Mouse (Mus musculus) hindbrain, embryonic 12.5 days (tissue): ENCODE results near the gene Snx20. TPM values are rescaled to one million over a fixed set of nuclear protein-coding genes. Genes with fewer than 3 reads are reported as not detected.
"Not testable (repeated sequence)": the region's sequence is repeated elsewhere in the genome, so short reads cannot be mapped to it uniquely, and the experiment has no call there.

Experiments used
- ATAC-seq: fragments of 200-750 bp; cut with Nextera tagmentation; 2 replicates; pipeline ENCODE4 v1.8.0; 2017; ENCODE audit warnings: moderate TSS enrichment; ENCODE audit not compliant: low FRiP score
- H3K27ac ChIP-seq: fragments of 300-500 bp; sonication (generic); 2 replicates; pipeline ENCODE4 v1.5.1; 2016; ENCODE audit warnings: mild to moderate bottlenecking
- H3K27me3 ChIP-seq: fragments of 300-500 bp; sonication (generic); 2 replicates; pipeline ENCODE4 v1.6.1; 2016; ENCODE audit warnings: mild to moderate bottlenecking
- H3K36me3 ChIP-seq: fragments of 300-500 bp; sonication (generic); 2 replicates; pipeline ENCODE4 v1.6.1; 2016; ENCODE audit warnings: mild to moderate bottlenecking
- H3K4me1 ChIP-seq: fragments of 300-500 bp; sonication (generic); 2 replicates; pipeline ENCODE4 v1.6.1; 2016
- H3K4me2 ChIP-seq: fragments of 300-500 bp; sonication (generic); replicated peaks from 2 replicates; pipeline ENCODE4 v1.6.1; 2016; ENCODE audit warnings: mild to moderate bottlenecking
- H3K4me3 ChIP-seq: fragments of 300-500 bp; sonication (generic); 2 replicates; pipeline ENCODE4 v1.5.1; 2016; ENCODE audit warnings: mild to moderate bottlenecking
- H3K9ac ChIP-seq: fragments of 300-500 bp; sonication (generic); 2 replicates; pipeline ENCODE4 v1.6.1; 2016; ENCODE audit warnings: mild to moderate bottlenecking, moderate library complexity
- H3K9me3 ChIP-seq: fragments of 300-500 bp; sonication (generic); replicated peaks from 2 replicates; pipeline ENCODE4 v1.6.1; 2016; ENCODE audit warnings: mild to moderate bottlenecking
- WGBS: fragments of 180-500 bp; shearing (Covaris S2); methylation state at CpG from one replicate; pipeline ENCODE4 v1.1.7; 2016; 5-methylcytosine and 5-hydroxymethylcytosine counted together
- polyA plus RNA-seq: library from polyadenylated mRNA; unstranded; fragments of >200 nt; fragmentation: Nextera tagmentation; extraction: Ambion mirVana; gene quantifications from 2 replicates; pipeline ENCODE4 v1.2.1, GENCODE M21; 2016

The Snx20 gene
- polyA plus RNA-seq, 1 experiment from 2014 or later, result 1.5 TPM

DNA sequence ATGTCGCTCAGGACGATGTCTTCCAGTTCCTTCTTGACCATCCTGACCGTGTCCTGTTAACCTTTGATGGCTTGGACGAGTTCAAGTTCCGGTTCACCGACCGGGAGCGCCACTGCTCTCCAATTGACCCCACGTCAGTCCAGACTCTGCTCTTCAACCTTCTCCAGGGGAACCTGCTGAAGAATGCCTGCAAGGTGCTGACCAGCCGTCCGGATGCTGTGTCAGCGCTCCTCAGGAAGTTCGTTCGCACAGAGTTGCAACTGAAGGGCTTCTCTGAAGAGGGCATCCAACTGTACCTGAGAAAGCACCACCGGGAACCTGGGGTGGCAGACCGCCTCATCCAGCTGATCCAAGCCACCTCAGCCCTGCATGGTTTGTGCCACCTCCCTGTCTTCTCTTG is 28.2 kb upstream of the Snx20 start:
- Histone ChIP-seq H3K27me3 (no peaks in the 10 kb centered on the region), H3K36me3 (no peaks in the 10 kb centered on the region), H3K9me3 (no peaks in the 10 kb centered on the region), H3K4me2 (no peak overlapping the region), H3K4me3 (no peak overlapping the region), H3K9ac (no peak overlapping the region), H3K27ac (no peak overlapping the region), H3K4me1 (peaks cover 12% of the 10 kb centered on the region)
- ATAC-seq, result no peak
- 68% methylated on average over 16 of the region's 16 CpGs for WGBS

DNA sequence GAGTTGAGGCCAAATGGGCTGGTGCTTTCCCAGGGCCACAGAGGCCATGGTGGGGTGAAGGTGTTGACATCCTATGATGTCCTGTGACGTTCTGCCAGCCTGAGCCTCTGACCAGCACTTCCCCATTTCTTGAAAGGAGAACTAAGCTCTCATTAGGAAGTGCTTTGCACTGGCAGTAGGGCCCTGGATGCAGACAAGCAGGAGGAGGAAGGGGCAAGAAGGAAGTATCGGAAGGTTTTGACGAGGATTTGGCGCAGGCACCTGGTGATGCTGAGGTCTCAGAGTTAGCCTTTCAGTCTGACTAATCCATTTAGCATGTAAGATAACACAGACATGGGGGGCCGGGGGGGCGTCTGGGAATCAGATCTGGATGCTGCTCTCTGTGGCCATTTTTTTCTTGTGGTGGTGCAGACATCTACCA is 26.5 kb upstream of the Snx20 start:
- ATAC-seq, result no peak
- Histone ChIP-seq H3K4me1 (no peaks in the 10 kb centered on the region), H3K9me3 (no peaks in the 10 kb centered on the region), H3K9ac (no peak overlapping the region), H3K27ac (no peak overlapping the region), H3K36me3 (no peaks in the 10 kb centered on the region), H3K27me3 (no peaks in the 10 kb centered on the region), H3K4me2 (no peak overlapping the region), H3K4me3 (no peak overlapping the region)
- 74% methylated on average over 6 of the region's 6 CpGs for WGBS

DNA sequence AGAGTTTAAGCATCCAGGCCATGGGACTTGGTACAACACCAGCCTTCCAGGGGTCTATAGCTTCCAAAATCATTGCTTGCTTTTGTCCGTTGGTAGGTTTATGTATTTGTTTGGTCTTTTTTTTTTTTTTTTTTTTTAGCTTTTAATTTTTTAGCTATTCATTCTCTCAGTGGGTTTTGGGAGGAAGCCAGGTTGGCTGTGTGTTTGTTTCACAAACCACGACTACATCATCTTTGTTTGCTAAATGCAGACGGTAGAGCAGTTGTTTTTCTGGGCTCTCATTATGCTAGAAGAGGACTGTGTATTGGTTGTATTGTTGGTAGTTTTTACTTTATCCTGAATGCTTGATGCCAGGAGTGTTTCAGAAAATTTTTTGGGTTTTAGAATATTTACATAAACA is 23.9 kb upstream of the Snx20 start:
- H3K4me3 ChIP-seq, result no peak overlapping the region
- no peaks in the 10 kb centered on the region for H3K9me3 ChIP-seq
- 92% methylated on average over 3 of the region's 3 CpGs for WGBS
- H3K9ac ChIP-seq, result no peak overlapping the region
- H3K27ac ChIP-seq, result no peak overlapping the region
- no peaks in the 10 kb centered on the region for H3K27me3 ChIP-seq
- no peaks in the 10 kb centered on the region for H3K36me3 ChIP-seq
- no peak for ATAC-seq
- no peak overlapping the region for H3K4me2 ChIP-seq
- no peaks in the 10 kb centered on the region for H3K4me1 ChIP-seq

DNA sequence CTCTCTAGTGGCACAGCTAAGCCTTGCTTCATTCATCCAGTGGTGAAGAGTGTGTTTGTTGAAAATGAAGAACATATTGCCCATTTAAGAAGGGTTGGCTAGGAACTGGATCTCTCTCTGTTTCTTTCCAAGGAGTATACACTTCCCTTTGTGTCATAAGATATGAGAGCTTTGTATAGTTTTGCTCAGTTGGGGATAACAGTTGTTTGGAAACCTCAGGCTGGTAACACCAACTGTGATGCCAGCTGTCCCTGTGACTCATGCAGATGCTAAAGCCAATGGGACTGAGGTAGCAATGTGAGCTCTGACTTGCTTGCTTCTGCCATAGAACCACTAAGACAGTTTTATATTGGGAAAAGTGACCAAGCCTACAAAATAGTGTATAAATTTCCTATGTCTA is 19.4 kb upstream of the Snx20 start:
- H3K4me3 ChIP-seq, result no peak overlapping the region
- no peaks in the 10 kb centered on the region for H3K9me3 ChIP-seq
- no peaks in the 10 kb centered on the region for H3K4me1 ChIP-seq
- no peak overlapping the region for H3K9ac ChIP-seq
- no peaks in the 10 kb centered on the region for H3K27me3 ChIP-seq
- no peak overlapping the region for H3K27ac ChIP-seq
- no peak overlapping the region for H3K4me2 ChIP-seq
- H3K36me3 ChIP-seq, result no peaks in the 10 kb centered on the region
- no peak for ATAC-seq

DNA sequence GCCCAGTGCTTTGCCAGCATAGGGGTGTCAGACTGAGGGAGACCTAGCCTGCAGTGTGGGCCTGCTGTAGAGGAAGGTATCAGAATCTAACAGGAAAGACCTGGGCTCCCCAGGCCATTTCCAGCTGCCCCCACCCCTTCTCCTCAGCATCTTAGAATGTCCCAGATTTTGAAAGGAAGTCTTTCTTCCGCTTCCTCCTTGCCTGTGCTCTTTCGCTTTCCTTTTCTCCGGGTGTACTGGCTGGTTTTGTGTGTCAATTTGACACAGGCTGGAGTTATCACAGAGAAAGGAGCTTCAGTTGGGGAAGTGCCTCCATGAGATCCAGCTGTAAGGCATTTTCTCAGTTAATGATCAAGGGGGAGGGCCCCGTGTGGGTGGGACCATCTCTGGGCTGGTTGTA is 15.2 kb upstream of the Snx20 start:
- not testable (repeated sequence) for H3K27ac ChIP-seq, H3K9me3 ChIP-seq, H3K4me3 ChIP-seq, H3K9ac ChIP-seq, ATAC-seq, H3K36me3 ChIP-seq, H3K4me2 ChIP-seq
- peaks cover 19% of the 10 kb centered on the region for H3K27me3 ChIP-seq
- H3K4me1 ChIP-seq, result peaks cover 12% of the 10 kb centered on the region
- WGBS, result 69% methylated on average over 4 of the region's 4 CpGs

DNA sequence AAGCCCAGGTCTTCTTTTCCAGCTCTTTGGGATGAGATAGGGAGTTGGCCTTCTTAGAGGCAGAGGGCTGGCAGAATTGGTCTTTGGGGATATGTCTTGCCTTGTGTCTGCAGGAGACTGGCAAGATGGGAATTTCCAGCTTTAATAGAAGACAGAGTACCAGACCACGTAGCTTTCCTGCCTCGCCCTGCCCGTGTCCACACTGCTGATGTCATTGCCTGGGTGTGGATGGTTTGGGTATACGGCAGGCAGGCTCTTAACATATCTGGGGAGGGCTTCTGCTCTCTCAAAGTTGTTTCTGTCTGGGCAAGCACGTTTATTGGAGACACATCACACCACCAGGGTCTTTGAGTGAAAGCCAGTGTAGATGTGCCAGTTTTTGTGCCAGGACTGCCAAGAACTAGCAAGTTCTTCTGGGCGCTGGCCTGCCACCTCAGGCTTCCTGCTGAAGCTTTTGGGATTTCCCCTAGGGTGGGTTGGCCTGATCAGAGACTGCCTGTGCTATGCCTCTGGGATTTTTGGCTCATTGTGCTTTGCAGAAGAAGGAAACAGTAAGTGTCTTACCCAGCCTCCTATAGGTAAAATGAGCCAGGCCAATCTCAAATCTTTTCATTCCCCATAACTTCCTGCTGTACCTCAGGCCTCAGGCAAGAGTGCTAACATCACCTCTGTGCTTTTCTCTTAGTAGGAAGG is 14.2 kb upstream of the Snx20 start:
- peaks cover 12% of the 10 kb centered on the region for H3K4me1 ChIP-seq
- H3K9ac ChIP-seq, result no peak overlapping the region
- 86% methylated on average over 6 of the region's 6 CpGs for WGBS
- no peak for ATAC-seq
- H3K36me3 ChIP-seq, result no peaks in the 10 kb centered on the region
- H3K27ac ChIP-seq, result no peak overlapping the region
- H3K4me2 ChIP-seq, result no peak overlapping the region
- peaks cover 25% of the 10 kb centered on the region for H3K27me3 ChIP-seq
- no peak overlapping the region for H3K4me3 ChIP-seq
- H3K9me3 ChIP-seq, result no peaks in the 10 kb centered on the region

DNA sequence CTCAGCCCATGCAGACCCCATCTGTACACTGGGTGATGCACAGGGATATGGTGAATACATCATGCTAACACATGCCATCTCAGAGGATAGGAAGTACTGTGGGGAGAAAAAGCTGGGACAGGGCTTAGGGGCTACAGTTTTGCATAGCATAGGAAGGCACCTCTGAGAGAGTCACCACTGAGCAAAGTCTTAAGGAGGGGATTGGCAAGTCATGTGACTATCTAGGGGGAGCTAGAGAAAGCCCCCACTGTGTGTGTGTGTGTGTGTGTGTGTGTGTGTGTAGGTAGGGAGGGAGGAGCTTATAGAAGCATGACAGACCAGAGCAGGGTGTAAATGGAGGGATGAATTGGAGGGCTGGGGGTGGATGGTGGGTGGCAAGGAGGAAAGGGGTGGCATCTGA is 12.4 kb upstream of the Snx20 start:
- Histone ChIP-seq H3K27ac (no peak overlapping the region), H3K4me1 (peaks cover 12% of the 10 kb centered on the region), H3K4me2 (no peak overlapping the region), H3K9ac (no peak overlapping the region), H3K9me3 (no peaks in the 10 kb centered on the region), H3K36me3 (no peaks in the 10 kb centered on the region), H3K4me3 (no peak overlapping the region), H3K27me3 (peaks cover 25% of the 10 kb centered on the region)
- ATAC-seq, result no peak

DNA sequence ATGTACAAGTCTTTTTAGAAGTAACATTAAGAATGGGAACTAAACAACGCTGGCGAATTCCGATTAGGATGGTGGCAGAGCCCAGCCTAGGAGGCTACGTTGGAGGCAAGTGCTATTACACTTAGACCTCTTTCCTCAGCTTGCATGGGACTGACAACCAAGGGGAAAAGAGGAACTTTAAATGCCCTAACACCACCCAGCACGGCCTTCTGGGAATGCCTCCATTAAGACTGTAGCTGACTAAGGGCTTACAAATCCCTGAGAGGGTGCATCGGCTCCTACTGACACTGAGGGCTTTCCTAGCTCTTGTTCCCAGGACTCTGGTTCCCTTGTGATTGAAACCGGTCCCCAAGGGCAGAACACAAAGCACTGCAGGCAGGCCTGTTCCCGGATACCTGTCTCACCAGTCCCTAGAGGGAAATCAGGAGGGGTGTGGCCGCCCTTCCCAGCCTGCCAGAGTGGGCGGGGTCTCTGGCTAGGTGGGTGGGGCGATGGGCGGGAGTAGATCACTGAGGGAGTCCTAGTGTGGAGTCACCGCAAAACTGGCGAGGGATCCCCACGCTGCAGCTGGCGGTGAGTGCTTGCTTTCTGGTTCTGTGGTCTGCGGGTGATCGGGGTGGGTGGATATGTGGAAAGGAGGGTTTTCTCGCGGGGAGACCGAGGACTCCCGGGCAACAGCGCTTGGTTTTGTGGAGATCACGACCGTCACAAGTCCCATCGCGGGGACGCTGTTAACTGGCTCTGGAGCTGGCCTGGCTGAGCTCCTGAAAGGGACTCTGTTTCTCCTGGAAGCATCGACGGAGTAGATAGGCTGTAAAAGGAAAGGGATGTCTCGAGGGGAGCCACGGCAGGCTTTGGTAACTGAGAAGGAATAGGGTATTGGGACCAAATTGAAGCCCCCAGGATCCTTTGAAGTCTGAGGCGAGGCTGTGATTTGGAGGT is 11.2 kb upstream of the Snx20 start, which contains the start of gene Nod2:
Gene Nod2 (plus strand): TSS at position 479 of the 942 bp plus-strand sequence.
- no peak for ATAC-seq
- H3K4me2 ChIP-seq, result peak within 1 kb of the TSS; percentile 55
- peaks cover 25% of the 10 kb centered on the region for H3K27me3 ChIP-seq
- H3K36me3 ChIP-seq, result no peaks in the 10 kb centered on the region
- peak within 1 kb of the TSS; percentile 33; the same call in 1 of the 2 replicates for H3K9ac ChIP-seq
- H3K4me1 ChIP-seq, result peaks cover 12% of the 10 kb centered on the region
- no peaks in the 10 kb centered on the region for H3K9me3 ChIP-seq
- no peak within 1 kb of the TSS for H3K27ac ChIP-seq
- peak within 1 kb of the TSS; percentile 33 for H3K4me3 ChIP-seq
- 10% methylated on average over 33 of the region's 33 CpGs for WGBS

DNA sequence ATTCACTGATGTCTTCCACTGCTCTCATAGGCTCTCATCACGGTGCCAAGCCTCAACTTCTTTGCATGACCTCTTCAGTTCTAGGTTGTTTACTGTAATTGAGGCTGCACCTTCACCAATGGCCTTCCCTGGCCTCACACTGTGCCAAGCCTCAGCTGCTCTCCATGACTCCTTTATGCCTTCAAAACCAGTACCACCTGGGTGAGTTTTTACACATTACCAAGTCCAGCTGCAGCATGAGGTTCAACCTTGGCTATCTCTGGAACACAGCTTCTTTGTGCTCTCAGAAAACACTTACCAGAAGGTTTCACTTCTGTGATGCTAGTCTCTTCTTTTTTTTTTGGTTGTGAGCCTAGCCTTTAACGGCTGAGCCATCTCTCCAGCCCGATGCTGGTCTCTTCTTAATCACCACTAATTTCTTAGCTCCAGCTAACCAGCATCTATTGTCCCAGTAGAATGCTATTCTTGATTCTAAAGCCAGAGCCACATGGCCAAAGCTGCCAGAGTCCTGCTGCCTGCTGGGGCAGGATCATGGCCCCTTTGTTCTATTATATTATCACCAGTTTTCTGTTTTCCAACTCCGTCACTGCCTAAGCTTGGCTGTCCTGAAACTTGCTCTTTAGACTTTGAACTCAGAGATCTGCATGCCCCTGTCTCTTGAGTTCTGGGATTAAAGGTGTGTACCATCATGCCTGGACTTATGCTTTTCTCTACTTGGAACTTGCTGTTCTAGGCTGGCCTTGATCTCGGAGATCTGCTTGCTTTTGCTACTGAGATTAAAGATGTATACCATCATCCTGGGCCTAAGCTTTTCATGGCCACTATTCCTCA is 7.0 kb upstream of the Snx20 start:
- Histone ChIP-seq H3K4me1 (peaks cover 10% of the 10 kb centered on the region), H3K9ac (no peak overlapping the region), H3K27ac (no peak overlapping the region), H3K27me3 (peaks cover 15% of the 10 kb centered on the region), H3K9me3 (no peaks in the 10 kb centered on the region), H3K4me3 (no peak overlapping the region), H3K4me2 (no peak overlapping the region), H3K36me3 (no peaks in the 10 kb centered on the region)
- ATAC-seq, result no peak
- 68% methylated on average over 5 of the region's 5 CpGs for WGBS

DNA sequence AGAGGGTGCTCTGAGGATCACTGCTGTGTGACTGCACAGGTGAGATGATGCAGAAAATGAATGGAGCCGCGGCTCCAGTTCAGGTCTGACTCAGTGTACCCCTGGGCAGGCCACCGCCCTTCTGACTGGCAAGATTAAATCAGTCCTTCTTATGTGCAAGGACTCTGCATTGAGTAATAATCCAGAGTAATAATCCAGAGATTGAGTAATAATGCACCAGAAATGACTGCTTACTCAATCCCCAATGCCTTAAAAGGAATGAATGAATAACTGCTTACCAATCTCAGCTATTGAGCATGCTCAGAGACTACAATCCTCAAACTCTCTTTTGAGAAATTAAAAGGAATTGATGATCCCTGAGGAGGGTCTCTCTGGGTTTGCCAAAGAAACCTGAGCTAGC is 3.0 kb upstream of the Snx20 start:
- Histone ChIP-seq H3K4me2 (no peak overlapping the region), H3K4me3 (no peak overlapping the region), H3K4me1 (no peaks in the 10 kb centered on the region), H3K36me3 (no peaks in the 10 kb centered on the region), H3K27me3 (peaks cover 3% of the 10 kb centered on the region; the same call in 1 of the 2 replicates), H3K27ac (no peak overlapping the region), H3K9ac (no peak overlapping the region), H3K9me3 (no peaks in the 10 kb centered on the region)
- no peak for ATAC-seq
- 97% methylated on average over 3 of the region's 3 CpGs for WGBS

DNA sequence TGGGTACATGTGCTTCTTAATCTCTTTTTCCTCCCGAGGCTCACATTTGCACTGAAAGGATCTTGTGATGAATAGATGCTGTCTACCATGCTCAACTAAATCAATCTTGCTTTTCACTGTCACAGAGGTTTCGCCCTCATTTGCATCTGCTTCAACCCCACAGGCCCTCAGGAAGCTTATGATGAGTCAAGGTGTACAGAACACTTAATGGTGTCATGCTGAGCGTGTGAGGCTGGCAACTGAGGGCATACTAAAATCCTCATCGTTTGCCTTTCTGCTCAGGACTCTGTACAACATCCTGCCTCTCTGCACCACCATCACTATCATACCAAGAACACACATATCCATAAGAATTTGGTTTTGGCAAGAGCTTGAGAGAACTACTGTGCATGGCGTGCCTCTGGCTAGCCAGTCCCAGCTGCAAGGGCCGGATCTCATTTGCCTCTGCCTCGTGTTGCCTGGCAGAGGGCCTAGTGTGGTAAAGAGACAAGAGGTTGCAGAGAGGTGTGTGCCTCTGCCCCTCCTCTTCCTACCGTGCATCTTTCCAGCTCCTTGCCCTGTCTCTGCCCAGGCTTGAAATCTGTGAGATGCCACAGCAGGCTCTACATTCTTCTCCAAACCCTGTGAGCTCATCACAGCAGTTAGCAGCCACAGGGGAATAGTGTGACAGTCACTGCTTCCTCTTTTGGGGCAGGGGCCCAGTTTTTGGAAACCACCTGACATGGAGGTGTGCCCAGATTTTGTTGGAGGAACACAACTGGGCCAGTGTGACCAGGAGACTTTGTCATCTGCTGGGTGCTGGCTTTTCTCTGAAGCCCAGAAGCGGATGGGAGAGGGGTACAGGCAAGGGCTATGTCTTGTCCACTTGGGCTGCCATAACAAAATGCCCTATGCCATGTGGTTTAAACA is 1.4 kb upstream of the Snx20 start:
- Histone ChIP-seq H3K27me3 (peaks cover 3% of the 10 kb centered on the region; the same call in 1 of the 2 replicates), H3K27ac (no peak overlapping the region), H3K4me1 (no peaks in the 10 kb centered on the region), H3K9ac (no peak overlapping the region), H3K36me3 (no peaks in the 10 kb centered on the region), H3K4me2 (no peak overlapping the region), H3K9me3 (no peaks in the 10 kb centered on the region), H3K4me3 (no peak overlapping the region)
- no peak for ATAC-seq
- 73% methylated on average over 9 of the region's 9 CpGs for WGBS
